Mouse (Mus musculus) forelimb bud, embryonic 11.5 days (tissue): ENCODE results near the gene En2.

Experiments used
- DNase-seq: peaks from one replicate; pipeline ENCODE4 v3.0.0-alpha.2; 2012; ENCODE audit warnings: low read depth, low spot score

The En2 gene

GRCm38 (mm10) chr5:28178322-28178721, 12.8 kb downstream of the En2 start:
- no peak for DNase-seq

- no peak for DNase-seq
Measured at GRCm38 (mm10) chr5:28179237-28179790, 13.8 kb downstream of the En2 start.

- no peak for DNase-seq
Measured at GRCm38 (mm10) chr5:28191201-28192098, 26.0 kb downstream of the En2 start.

- no peak for DNase-seq
Measured at GRCm38 (mm10) chr5:28192099-28192454, 26.6 kb downstream of the En2 start.

GRCm38 (mm10) chr5:28195473-28195872, 30.0 kb downstream of the En2 start:
- no peak for DNase-seq

GRCm38 (mm10) chr5:28199089-28199873, 33.8 kb downstream of the En2 start:
- no peak for DNase-seq

- DNase-seq = no peak
Measured at GRCm38 (mm10) chr5:28203086-28203485, 37.6 kb downstream of the En2 start.

GRCm38 (mm10) chr5:28204678-28205077, 39.2 kb downstream of the En2 start:
- no peak for DNase-seq

- DNase-seq = no peak
Measured at GRCm38 (mm10) chr5:28206448-28206847, 41.0 kb downstream of the En2 start.

GRCm38 (mm10) chr5:28207043-28207442, 41.5 kb downstream of the En2 start:
- DNase-seq = no peak

- DNase-seq = no peak
Measured at GRCm38 (mm10) chr5:28208726-28209520, 43.4 kb downstream of the En2 start.

- no peak for DNase-seq
Measured at GRCm38 (mm10) chr5:28209549-28210431, 44.3 kb downstream of the En2 start.

- DNase-seq = no peak
Measured at GRCm38 (mm10) chr5:28210591-28211550, 45.4 kb downstream of the En2 start.

GRCm38 (mm10) chr5:28211651-28212310, 46.3 kb downstream of the En2 start:
- DNase-seq = no peak

GRCm38 (mm10) chr5:28213441-28213840, 47.9 kb downstream of the En2 start:
- DNase-seq = no peak

GRCm38 (mm10) chr5:28219596-28219995, 54.1 kb downstream of the En2 start:
- DNase-seq = no peak
